Mouse (Mus musculus) ES-E14 (cell line): ENCODE data around the gene Nkapd1.

Source experiments
- MAFK ChIP-seq: IDR thresholded peaks from 2 replicates; pipeline ENCODE4 v1.6.1; 2014; ENCODE audit warnings: mild to moderate bottlenecking, low read depth, low read length, inconsistent platforms; ENCODE audit not compliant: insufficient read depth
- ZNF384 ChIP-seq: IDR thresholded peaks from 2 replicates; pipeline ENCODE4 v1.6.1; 2012; ENCODE audit warnings: low read depth, low read length, inconsistent platforms

- TF ChIP-seq MAFK (no peak), ZNF384 (no peak)
Observed at GRCm38 (mm10) chr9:50658391-50658790, 41.1 kb upstream of the Nkapd1 start.
